Mouse (Mus musculus): ENCODE measurements around the gene AC129217.1. TPM values are rescaled to one million over a fixed set of nuclear protein-coding genes. Genes with fewer than 3 reads are reported as not detected.
A peak's percentile ranks its signal among the peaks of the same experiment; 100 is the strongest.
"Not testable (repeated sequence)": the region's sequence is repeated elsewhere in the genome, so short reads cannot be mapped to it uniquely, and the experiment has no call there.

AC129217.1 gene
- total RNA-seq, 2 experiments from 2014 or later: not detected

- DNase-seq: peak; percentile 43 to 49
Observed at GRCm38 (mm10) chr19:8830664-8831063, 1.1 kb downstream of the AC129217.1 start.

GRCm38 (mm10) chr19:8831262-8831661, 1.7 kb downstream of the AC129217.1 start:
- DNase-seq: no peak

- DNase-seq: peak in 1 of 2 experiments; percentile 28
Observed at GRCm38 (mm10) chr19:8832971-8833370, 3.4 kb downstream of the AC129217.1 start.

- not testable (repeated sequence) for DNase-seq
Observed at GRCm38 (mm10) chr19:8836327-8836726, 6.8 kb downstream of the AC129217.1 start.

GRCm38 (mm10) chr19:8837251-8837791, 7.7 kb downstream of the AC129217.1 start, which contains the start of gene Bscl2:
Gene Bscl2, plus strand, starts transcription at chr19:8837467.
- DNase-seq: peak; percentile 87 to 88

GRCm38 (mm10) chr19:8838041-8838730, 8.6 kb downstream of the AC129217.1 start:
- peak; percentile 28 to 38 for DNase-seq

- DNase-seq: peak; percentile 76 to 77
Observed at GRCm38 (mm10) chr19:8839103-8839907, 9.7 kb downstream of the AC129217.1 start, which contains the start of gene Gng3. Gene Gng3, minus strand, starts transcription at chr19:8839194.

GRCm38 (mm10) chr19:8839908-8840791, 10.6 kb downstream of the AC129217.1 start:
- DNase-seq: peak; percentile 76 to 77

- no peak for DNase-seq
Observed at GRCm38 (mm10) chr19:8841012-8841411, 11.4 kb downstream of the AC129217.1 start.

GRCm38 (mm10) chr19:8842961-8843360, 13.4 kb downstream of the AC129217.1 start:
- DNase-seq: no peak

- DNase-seq: peak; percentile 55 to 69
Observed at GRCm38 (mm10) chr19:8844371-8845129, 15.0 kb downstream of the AC129217.1 start.

- DNase-seq: no peak
Observed at GRCm38 (mm10) chr19:8848356-8848755, 18.8 kb downstream of the AC129217.1 start.

- no peak for DNase-seq
Observed at GRCm38 (mm10) chr19:8850402-8850901, 20.9 kb downstream of the AC129217.1 start, which contains the start of gene Lrrn4cl. Gene Lrrn4cl, plus strand, starts transcription at chr19:8850768.

- DNase-seq: no peak
Observed at GRCm38 (mm10) chr19:8851639-8852038, 22.1 kb downstream of the AC129217.1 start.

- no peak for DNase-seq
Observed at GRCm38 (mm10) chr19:8852236-8852928, 22.8 kb downstream of the AC129217.1 start.

GRCm38 (mm10) chr19:8853117-8853516, 23.5 kb downstream of the AC129217.1 start:
- no peak for DNase-seq

- DNase-seq: no peak
Observed at GRCm38 (mm10) chr19:8857689-8858088, 28.1 kb downstream of the AC129217.1 start.

GRCm38 (mm10) chr19:8859018-8859417, 29.4 kb downstream of the AC129217.1 start:
- DNase-seq: no peak

GRCm38 (mm10) chr19:8864265-8864664, 34.7 kb downstream of the AC129217.1 start:
- no peak for DNase-seq

- DNase-seq: not testable (repeated sequence)
Observed at GRCm38 (mm10) chr19:8870381-8870780, 40.8 kb downstream of the AC129217.1 start.

Measured in layer of hippocampus, postnatal 36 days (tissue).